Mouse (Mus musculus) kidney, adult 10 weeks (tissue): Measurements from ENCODE around the gene Tmtc2. TPM values are rescaled to one million over a fixed set of nuclear protein-coding genes. Genes with fewer than 3 reads are reported as not detected.

Experiments used
- polyA plus RNA-seq: library from polyadenylated mRNA; stranded (reverse); fragments of 350-450 nt; fragmentation: Illumina TruSeq; extraction: RNeasy Lipid Tissue Mini Kit (QIAGEN cat#74804); gene quantifications from one replicate; pipeline ENCODE4 v1.2.3, GENCODE M21; 2014; ENCODE audit warnings: low read depth, low replicate concordance

The Tmtc2 gene
- polyA plus RNA-seq, result 5.0 TPM

DNA sequence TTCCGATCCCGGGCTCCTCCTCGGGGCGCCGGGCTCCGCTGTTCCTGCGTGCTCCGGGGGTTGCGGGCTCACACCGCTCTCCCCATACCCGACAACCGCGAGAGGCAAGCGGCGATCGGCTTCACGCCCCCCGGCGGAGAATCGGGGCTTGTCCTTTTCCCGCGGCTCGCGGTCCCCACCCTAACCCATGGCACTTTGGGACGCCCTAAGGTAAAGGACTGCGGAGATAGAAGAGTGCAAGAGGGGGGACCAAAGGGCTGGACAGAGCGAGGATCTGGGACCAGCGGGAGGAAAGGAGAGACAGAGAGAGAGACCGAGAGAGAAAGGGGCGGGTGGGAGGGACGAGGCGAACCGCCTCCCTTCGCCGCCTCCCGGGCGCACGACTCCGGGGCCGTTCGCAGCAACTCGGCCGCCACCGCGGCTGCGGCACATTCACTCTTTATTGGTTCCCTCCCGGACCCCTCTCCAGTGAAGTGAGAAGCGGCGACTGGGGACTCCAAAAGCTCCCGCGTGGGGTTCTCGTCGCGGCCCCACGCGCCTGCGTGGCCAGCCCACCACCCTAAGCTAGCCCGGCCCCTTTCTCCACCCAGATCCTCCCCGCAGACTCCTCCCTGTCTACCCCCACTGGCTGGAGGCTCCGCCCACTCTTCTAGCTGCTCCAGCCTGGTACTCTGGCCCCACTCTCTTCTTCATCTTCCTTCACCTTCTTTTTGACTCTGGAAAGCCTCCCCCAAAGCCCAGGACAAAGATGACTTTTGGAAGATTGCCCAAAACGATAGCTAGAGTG is at the start of gene Tmtc2:
TSS of gene Tmtc2 (minus strand) at position 544 of the 787 bp plus-strand sequence.

